Mouse (Mus musculus): Measurements from ENCODE around the gene Cacna2d1. TPM values are rescaled to one million over a fixed set of nuclear protein-coding genes. Genes with fewer than 3 reads are reported as not detected.

Cacna2d1 gene
- polyA plus RNA-seq, 1 experiment from 2014 or later = 41.9 TPM

- Histone ChIP-seq H3K9ac (replicated peaks) (no peak overlapping the region), H3K9me3 (no peaks in the 10 kb centered on the region), H3K4me3 (replicated peaks) (no peak overlapping the region), H3K4me2 (replicated peaks) (no peak overlapping the region), H3K27ac (no peak overlapping the region), H3K4me1 (replicated peaks) (peaks cover 10% of the 10 kb centered on the region; the same call in 1 of the 2 replicates), H3K27me3 (peaks cover 29% of the 10 kb centered on the region), H3K36me3 (peaks cover 11% of the 10 kb centered on the region; the same call in 1 of the 2 replicates)
- 79% methylated on average over 4 of the region's 4 CpGs for WGBS
- ATAC-seq = no peak
Observed at GRCm38 (mm10) chr5:15942051-15942450, 7.6 kb downstream of the Cacna2d1 start.

GRCm38 (mm10) chr5:15948290-15949037, 14.0 kb downstream of the Cacna2d1 start:
- H3K4me2 ChIP-seq (replicated peaks) = no peak overlapping the region
- H3K27ac ChIP-seq = no peak overlapping the region
- no peaks in the 10 kb centered on the region for H3K4me1 ChIP-seq (replicated peaks)
- H3K9ac ChIP-seq (replicated peaks) = no peak overlapping the region
- no peak overlapping the region for H3K4me3 ChIP-seq (replicated peaks)
- peaks cover 11% of the 10 kb centered on the region; the same call in 1 of the 2 replicates for H3K36me3 ChIP-seq
- H3K9me3 ChIP-seq = no peaks in the 10 kb centered on the region
- H3K27me3 ChIP-seq = no peaks in the 10 kb centered on the region
- ATAC-seq = peak; percentile 72; the same call in 1 of the 2 replicates
- 66% methylated on average over 6 of the region's 6 CpGs for WGBS

- Histone ChIP-seq H3K27ac (no peak overlapping the region), H3K4me2 (replicated peaks) (no peak overlapping the region), H3K4me3 (replicated peaks) (no peak overlapping the region), H3K9me3 (no peaks in the 10 kb centered on the region), H3K9ac (replicated peaks) (no peak overlapping the region), H3K36me3 (no peaks in the 10 kb centered on the region), H3K4me1 (replicated peaks) (no peaks in the 10 kb centered on the region), H3K27me3 (0 out of 2 replicates have a peak, but pooled peaks cover 2% of the 10 kb centered on the region)
- WGBS = 85% methylated on average over 1 of the region's 1 CpGs
- ATAC-seq = no peak
Observed at GRCm38 (mm10) chr5:15959760-15960159, 25.3 kb downstream of the Cacna2d1 start.

GRCm38 (mm10) chr5:15961866-15962265, 27.4 kb downstream of the Cacna2d1 start:
- H3K9ac ChIP-seq (replicated peaks) = no peak overlapping the region
- H3K27ac ChIP-seq = no peak overlapping the region
- WGBS = 81% methylated on average over 2 of the region's 2 CpGs
- no peaks in the 10 kb centered on the region for H3K4me1 ChIP-seq (replicated peaks)
- no peaks in the 10 kb centered on the region for H3K36me3 ChIP-seq
- no peaks in the 10 kb centered on the region for H3K9me3 ChIP-seq
- peaks cover 7% of the 10 kb centered on the region; the same call in 1 of the 2 replicates for H3K27me3 ChIP-seq
- no peak overlapping the region for H3K4me2 ChIP-seq (replicated peaks)
- no peak overlapping the region for H3K4me3 ChIP-seq (replicated peaks)
- ATAC-seq = no peak

- Histone ChIP-seq H3K9ac (replicated peaks) (no peak overlapping the region), H3K4me3 (replicated peaks) (no peak overlapping the region)
- no peak for ATAC-seq
Observed at GRCm38 (mm10) chr5:15966888-15967287, 32.4 kb downstream of the Cacna2d1 start.

GRCm38 (mm10) chr5:15971821-15972220, 37.3 kb downstream of the Cacna2d1 start:
- 83% methylated on average over 4 of the region's 4 CpGs for WGBS
- ATAC-seq = no peak
- Histone ChIP-seq H3K4me2 (replicated peaks) (no peak overlapping the region), H3K27me3 (peaks cover 43% of the 10 kb centered on the region), H3K36me3 (no peaks in the 10 kb centered on the region), H3K9me3 (no peaks in the 10 kb centered on the region), H3K27ac (no peak overlapping the region), H3K4me1 (replicated peaks) (no peaks in the 10 kb centered on the region), H3K4me3 (replicated peaks) (no peak overlapping the region), H3K9ac (replicated peaks) (no peak overlapping the region)

More at GRCm38 (mm10) chr5:15966888-15967287, 32.4 kb downstream of the Cacna2d1 start:
- Histone ChIP-seq H3K4me1 (replicated peaks) (no peaks in the 10 kb centered on the region), H3K9me3 (no peaks in the 10 kb centered on the region), H3K27me3 (peaks cover 19% of the 10 kb centered on the region), H3K4me2 (replicated peaks) (no peak overlapping the region), H3K27ac (no peak overlapping the region), H3K36me3 (no peaks in the 10 kb centered on the region)

- H3K27ac ChIP-seq = no peak overlapping the region
- H3K4me3 ChIP-seq (replicated peaks) = no peak overlapping the region
- 77% methylated on average over 1 of the region's 1 CpGs for WGBS
- no peak for ATAC-seq
- peaks cover 44% of the 10 kb centered on the region for H3K27me3 ChIP-seq
- no peak overlapping the region for H3K9ac ChIP-seq (replicated peaks)
- H3K9me3 ChIP-seq = no peaks in the 10 kb centered on the region
- no peaks in the 10 kb centered on the region for H3K36me3 ChIP-seq
- H3K4me2 ChIP-seq (replicated peaks) = no peak overlapping the region
- H3K4me1 ChIP-seq (replicated peaks) = no peaks in the 10 kb centered on the region
Observed at GRCm38 (mm10) chr5:15972351-15972750, 37.9 kb downstream of the Cacna2d1 start.

GRCm38 (mm10) chr5:15974652-15975051, 40.2 kb downstream of the Cacna2d1 start:
- no peaks in the 10 kb centered on the region for H3K9me3 ChIP-seq
- no peak for ATAC-seq
- no peaks in the 10 kb centered on the region for H3K36me3 ChIP-seq
- no peak overlapping the region for H3K9ac ChIP-seq (replicated peaks)
- H3K4me2 ChIP-seq (replicated peaks) = no peak overlapping the region
- no peak overlapping the region for H3K27ac ChIP-seq
- no peak overlapping the region for H3K4me3 ChIP-seq (replicated peaks)
- 0 out of 2 replicates have a peak, but pooled peaks cover 2% of the 10 kb centered on the region for H3K4me1 ChIP-seq (replicated peaks)
- H3K27me3 ChIP-seq = peaks cover 62% of the 10 kb centered on the region

- ATAC-seq = no peak
- peaks cover 75% of the 10 kb centered on the region for H3K27me3 ChIP-seq
- H3K27ac ChIP-seq = no peak overlapping the region
- no peak overlapping the region for H3K4me3 ChIP-seq (replicated peaks)
- peaks cover 12% of the 10 kb centered on the region; the same call in 1 of the 2 replicates for H3K4me1 ChIP-seq (replicated peaks)
- H3K9ac ChIP-seq (replicated peaks) = no peak overlapping the region
- WGBS = 57% methylated on average over 2 of the region's 2 CpGs
- no peaks in the 10 kb centered on the region for H3K9me3 ChIP-seq
- H3K4me2 ChIP-seq (replicated peaks) = no peak overlapping the region
- no peaks in the 10 kb centered on the region for H3K36me3 ChIP-seq
Observed at GRCm38 (mm10) chr5:15979225-15979624, 44.7 kb downstream of the Cacna2d1 start.

GRCm38 (mm10) chr5:15982573-15982972, 48.1 kb downstream of the Cacna2d1 start:
- no peaks in the 10 kb centered on the region for H3K36me3 ChIP-seq
- peaks cover 80% of the 10 kb centered on the region for H3K27me3 ChIP-seq
- H3K4me3 ChIP-seq (replicated peaks) = no peak overlapping the region
- ATAC-seq = no peak
- H3K4me2 ChIP-seq (replicated peaks) = no peak overlapping the region
- WGBS = 25% methylated on average over 4 of the region's 4 CpGs
- H3K4me1 ChIP-seq (replicated peaks) = peaks cover 27% of the 10 kb centered on the region
- no peaks in the 10 kb centered on the region for H3K9me3 ChIP-seq
- H3K9ac ChIP-seq (replicated peaks) = no peak overlapping the region
- H3K27ac ChIP-seq = no peak overlapping the region

GRCm38 (mm10) chr5:15983354-15983753, 48.9 kb downstream of the Cacna2d1 start:
- 16% methylated on average over 5 of the region's 5 CpGs for WGBS
- Histone ChIP-seq H3K9me3 (no peaks in the 10 kb centered on the region), H3K4me3 (replicated peaks) (no peak overlapping the region), H3K27me3 (peaks cover 78% of the 10 kb centered on the region), H3K27ac (no peak overlapping the region), H3K4me2 (replicated peaks) (no peak overlapping the region), H3K36me3 (no peaks in the 10 kb centered on the region), H3K9ac (replicated peaks) (no peak overlapping the region), H3K4me1 (replicated peaks) (peaks cover 27% of the 10 kb centered on the region)
- no peak for ATAC-seq

- H3K9ac ChIP-seq (replicated peaks) = no peak overlapping the region
- no peak overlapping the region for H3K4me3 ChIP-seq (replicated peaks)
- no peaks in the 10 kb centered on the region for H3K9me3 ChIP-seq
- H3K27ac ChIP-seq = no peak overlapping the region
- peaks cover 32% of the 10 kb centered on the region for H3K4me1 ChIP-seq (replicated peaks)
- H3K4me2 ChIP-seq (replicated peaks) = no peak overlapping the region
- WGBS = 21% methylated on average over 7 of the region's 7 CpGs
- peaks cover 72% of the 10 kb centered on the region for H3K27me3 ChIP-seq
- no peak for ATAC-seq
- no peaks in the 10 kb centered on the region for H3K36me3 ChIP-seq
Observed at GRCm38 (mm10) chr5:15985228-15985858, 50.9 kb downstream of the Cacna2d1 start.
